Mouse (Mus musculus): Measurements from ENCODE around the gene Dchs1.

DNA sequence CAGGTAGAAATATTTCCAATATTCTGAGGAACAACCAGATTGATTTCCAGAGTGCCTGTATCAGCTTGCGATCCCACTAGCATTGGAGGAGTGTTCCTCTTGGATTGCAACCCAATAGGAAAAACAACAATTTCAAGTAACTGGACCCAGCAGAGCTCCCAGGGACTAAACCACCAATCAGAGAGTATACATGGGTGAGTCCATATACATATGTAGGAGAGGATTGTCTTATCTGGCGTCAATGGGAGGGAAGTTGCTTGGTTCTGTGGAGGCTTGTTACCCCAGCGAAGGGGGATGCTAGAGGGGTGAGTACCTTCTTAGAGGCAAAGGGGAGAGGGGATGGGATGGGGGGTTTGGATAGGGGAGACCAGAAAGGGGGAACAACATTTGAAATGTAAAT is 25.9 kb upstream of the Dchs1 start:
- TF ChIP-seq CTCF (IDR thresholded peaks at IDR 0.05; ENCODE audit: borderline replicate concordance, insufficient read depth, low read depth, low read length) (no peak), POLR2A (IDR thresholded peaks at IDR 0.05; ENCODE audit: borderline replicate concordance, insufficient read depth, low read length) (no peak)

Measured in cerebellum, adult 2 months (tissue).